Mouse (Mus musculus) neutrophil, adult 83 days (primary cell): Measurements from ENCODE around the gene Ascc3. TPM values are rescaled to one million over a fixed set of nuclear protein-coding genes. Genes with fewer than 3 reads are reported as not detected.

Source experiments
- total RNA-seq, 2 experiments: library from RNA; stranded (reverse); gene quantifications; one replicate each; pipeline ENCODE4 v1.2.4; 2023

The Ascc3 gene
- total RNA-seq = 10 to 100 TPM; 29.3 to 38.1 TPM

DNA sequence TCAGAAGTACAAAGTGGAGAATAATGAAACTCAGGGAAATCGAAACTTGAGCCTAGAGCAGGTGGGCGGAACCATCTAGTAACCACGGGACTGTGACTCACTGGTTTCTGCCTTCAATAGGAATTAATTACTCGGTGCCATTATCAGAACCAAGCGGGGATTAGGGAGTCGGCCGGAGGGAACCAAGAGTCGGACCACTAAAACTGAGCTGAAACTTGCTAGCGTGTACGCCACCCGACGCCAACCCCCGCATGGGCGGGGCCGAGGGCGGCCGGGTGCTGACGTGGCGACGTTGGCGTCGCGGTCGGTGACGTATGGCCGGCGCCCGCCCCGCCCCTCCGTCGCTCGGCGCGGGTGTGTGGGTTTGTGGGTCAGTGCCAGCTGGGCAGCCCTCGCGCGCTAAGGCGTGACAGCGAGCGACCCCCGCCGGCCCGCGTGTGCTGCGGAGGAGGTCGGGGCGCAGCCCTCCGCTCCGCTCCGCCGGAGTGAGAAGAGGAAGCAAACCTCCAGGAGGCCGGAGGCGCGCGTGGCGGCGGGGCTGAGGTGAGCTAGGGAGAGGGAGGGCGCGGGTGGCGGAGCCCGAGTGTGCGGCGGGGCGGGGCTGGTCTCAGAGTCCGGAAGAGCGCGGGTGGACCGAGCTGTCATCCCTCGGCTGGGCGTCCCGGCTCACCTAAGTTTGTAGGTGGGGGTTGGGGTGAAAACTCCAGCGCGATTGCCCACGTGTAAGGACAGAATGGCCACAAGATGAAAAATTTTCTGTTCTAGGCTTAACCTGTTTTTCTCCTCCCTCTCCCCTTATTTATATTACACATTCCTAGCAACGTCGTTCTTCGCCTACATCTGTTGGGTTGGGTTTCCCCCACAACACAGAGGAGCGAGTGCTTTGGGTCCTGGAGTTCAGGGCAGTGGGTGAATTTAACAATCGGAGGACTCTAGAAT lies at the start of gene Ascc3:
Ascc3 (plus strand) TSS at position 315 of the 939 bp plus-strand sequence.

DNA sequence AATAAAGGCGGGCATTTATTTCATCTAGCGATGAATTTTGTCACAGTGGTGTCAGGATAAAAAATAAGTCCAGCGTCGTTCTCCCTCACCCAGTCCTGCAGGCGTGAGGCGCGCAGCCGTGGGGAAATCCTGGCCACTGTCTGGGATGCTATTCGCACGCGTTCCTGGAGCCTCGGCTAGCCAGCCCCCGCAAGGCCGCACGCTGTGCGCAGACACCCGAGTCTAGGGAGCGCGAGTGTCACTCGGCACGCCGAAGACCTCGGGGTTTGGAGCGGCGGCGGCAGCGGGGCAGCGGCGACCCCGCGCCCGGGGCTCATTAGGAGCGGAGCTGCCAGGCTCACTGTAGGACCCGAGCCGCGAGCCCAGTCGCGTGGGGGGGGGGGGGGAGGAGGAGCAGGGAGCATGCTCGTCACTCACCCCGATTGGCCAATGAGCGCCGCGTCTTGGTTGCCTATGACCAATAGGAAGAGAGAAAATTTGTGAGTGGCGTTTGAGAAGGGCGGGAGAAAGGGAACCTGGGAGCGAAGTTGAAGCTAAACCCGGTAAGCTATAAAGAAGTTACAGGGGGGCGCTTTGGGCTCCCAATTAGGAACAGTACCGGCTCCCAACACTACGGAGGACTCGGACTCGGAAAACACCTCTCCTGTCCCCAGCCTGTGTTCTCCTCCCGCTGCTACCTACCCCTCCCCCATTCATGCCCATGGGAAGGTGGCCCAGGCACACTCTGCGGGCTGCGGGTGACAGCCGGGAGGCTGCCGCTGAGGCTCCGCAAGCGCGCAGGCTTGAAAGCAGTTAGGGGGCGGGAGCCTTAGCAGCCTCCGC lies 301.9 kb downstream of the Ascc3 start, which contains the start of gene Sim1:
Sim1 (plus strand) TSS at position 585 of the 822 bp plus-strand sequence.

